ENCODE assay signal across 16 mouse cellular contexts in the genomic region with DNA sequence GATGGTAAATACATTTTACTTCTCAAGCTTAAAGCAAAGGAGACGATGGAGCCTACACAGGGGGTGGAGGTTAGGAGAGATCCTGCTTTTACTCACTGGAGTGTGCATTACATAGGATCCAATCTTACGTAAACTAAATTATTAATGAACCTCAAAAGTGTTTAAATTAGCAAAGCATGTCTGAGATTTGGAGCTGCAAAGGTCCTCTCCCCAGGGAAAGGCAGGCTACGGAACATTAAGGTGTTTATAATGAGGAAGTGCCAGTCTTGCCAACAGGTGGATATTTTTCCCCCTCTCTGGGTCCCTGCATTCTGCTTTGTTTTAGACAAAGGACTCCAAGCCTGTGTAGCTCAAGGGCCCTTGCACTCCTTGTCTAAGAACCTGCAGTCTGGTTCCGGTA.
DNase-seq lines count a peak whose midpoint lies in the region; ATAC-seq lines count a peak whose summit lies in the region.
"Had no signal": no experiment of that assay in that cellular context is flagged by ENCODE, and none has a peak within 500 bp of the region (broad histone marks: within the 10 kb centered on the region; RNA-seq: fewer than 3 reads in every experiment).

No protein-coding gene starts in this region.

- no peak overlapping the region for H3K9ac ChIP-seq in forebrain, embryonic 16.5 days (replicated peaks; ENCODE audit: low read depth, low read length)
- H3K9ac ChIP-seq in neural tube, embryonic 14.5 days (replicated peaks; ENCODE audit: low read depth, low read length): no peak overlapping the region
- H3K9ac ChIP-seq: embryonic facial prominence, embryonic 15.5 days had no signal

- H3K36me3 ChIP-seq in forebrain, embryonic 10.5 days (replicated peaks): no peaks in the 10 kb centered on the region
- no peaks in the 10 kb centered on the region for H3K36me3 ChIP-seq in forebrain, embryonic 16.5 days (ENCODE audit: control insufficient read depth, insufficient read depth)
- H3K36me3 ChIP-seq in midbrain, embryonic 10.5 days: no peaks in the 10 kb centered on the region
- H3K36me3 ChIP-seq in neural tube, embryonic 14.5 days (ENCODE audit: control insufficient read depth, insufficient read depth, low read length): no peaks in the 10 kb centered on the region
- H3K36me3 ChIP-seq: embryonic facial prominence, embryonic 15.5 days had no signal

- ATAC-seq in forebrain, embryonic 16.5 days: no peak
- no peak for ATAC-seq in neural tube, embryonic 14.5 days (ENCODE audit: low read depth)
- ATAC-seq: CD4-positive, CD25-positive, alpha-beta regulatory T cell, adult 4 months; intestine, embryonic 16.5 days had no signal

- no peaks in the 10 kb centered on the region for H3K27me3 ChIP-seq in forebrain, embryonic 10.5 days (ENCODE audit: poor library complexity, severe bottlenecking)
- H3K27me3 ChIP-seq in forebrain, embryonic 16.5 days (replicated peaks; ENCODE audit: control insufficient read depth, insufficient read depth, low read length): no peaks in the 10 kb centered on the region
- no peaks in the 10 kb centered on the region for H3K27me3 ChIP-seq in midbrain, embryonic 10.5 days (ENCODE audit: low read depth, poor library complexity, severe bottlenecking)
- no peaks in the 10 kb centered on the region for H3K27me3 ChIP-seq in neural tube, embryonic 14.5 days (ENCODE audit: control insufficient read depth, insufficient read depth, low read length)
- H3K27me3 ChIP-seq: embryonic facial prominence, embryonic 15.5 days had no signal

- H3K27ac ChIP-seq in forebrain, embryonic 10.5 days: peak overlapping the region; percentile 89
- peak overlapping the region; percentile 10; the same call in 1 of the 2 replicates for H3K27ac ChIP-seq in forebrain, embryonic 16.5 days (ENCODE audit: low read length)
- H3K27ac ChIP-seq in midbrain, embryonic 10.5 days (replicated peaks): peak overlapping the region; percentile 84
- no peak overlapping the region for H3K27ac ChIP-seq in neural tube, embryonic 14.5 days (ENCODE audit: low read depth, low read length)

- DNase-seq in forebrain, embryonic 10.5 days (ENCODE audit: extremely low spot score, low spot score): no peak
- DNase-seq in midbrain, embryonic 10.5 days (ENCODE audit: low spot score): no peak
- DNase-seq in retina, postnatal 1 day: no peak
- DNase-seq in left cerebral cortex, postnatal 4 days: no peak
- DNase-seq in adrenal gland, postnatal 4 days (ENCODE audit: low spot score in 2 of 2): no peak
- no peak for DNase-seq in adrenal gland, postnatal 25 days
- DNase-seq: cerebellum, adult 11-12 months; kidney, postnatal 4 days; liver; right cerebral cortex, postnatal 25 days; thymus, postnatal 14 days had no signal

- peaks cover 91% of the 10 kb centered on the region for H3K4me1 ChIP-seq in forebrain, embryonic 10.5 days
- H3K4me1 ChIP-seq in forebrain, embryonic 16.5 days (replicated peaks; ENCODE audit: control insufficient read depth, insufficient read depth, low read length): peaks cover 51% of the 10 kb centered on the region
- H3K4me1 ChIP-seq in midbrain, embryonic 10.5 days: peaks cover 80% of the 10 kb centered on the region
- H3K4me1 ChIP-seq in neural tube, embryonic 14.5 days (ENCODE audit: control insufficient read depth, insufficient read depth, low read length): peaks cover 50% of the 10 kb centered on the region

- H3K4me2 ChIP-seq in forebrain, embryonic 16.5 days (ENCODE audit: low read length): peak overlapping the region; percentile 63
- peak overlapping the region; percentile 60; the same call in 1 of the 2 replicates for H3K4me2 ChIP-seq in neural tube, embryonic 14.5 days (ENCODE audit: low read depth, low read length)
- H3K4me2 ChIP-seq: embryonic facial prominence, embryonic 15.5 days had no signal

- 48% methylated on average over 4 of the region's 4 CpGs for WGBS in forebrain, embryonic 10.5 days
- WGBS in forebrain, embryonic 16.5 days: 14% methylated on average over 4 of the region's 4 CpGs
- WGBS in midbrain, embryonic 10.5 days: 54% methylated on average over 4 of the region's 4 CpGs
- WGBS in neural tube, embryonic 14.5 days: 38% methylated on average over 4 of the region's 4 CpGs

- intact Hi-C loops in left cerebral cortex, postnatal 4 days (cut with DNase I): no loop called here

- H3K9me3 ChIP-seq in forebrain, embryonic 10.5 days: no peaks in the 10 kb centered on the region
- no peaks in the 10 kb centered on the region for H3K9me3 ChIP-seq in forebrain, embryonic 16.5 days (ENCODE audit: control insufficient read depth, low read length)
- H3K9me3 ChIP-seq in midbrain, embryonic 10.5 days (replicated peaks): no peaks in the 10 kb centered on the region
- no peaks in the 10 kb centered on the region for H3K9me3 ChIP-seq in neural tube, embryonic 14.5 days (ENCODE audit: control insufficient read depth, low read length)
- H3K9me3 ChIP-seq: embryonic facial prominence, embryonic 15.5 days had no signal

- peak overlapping the region; percentile 41 for H3K4me3 ChIP-seq in forebrain, embryonic 10.5 days
- no peak overlapping the region for H3K4me3 ChIP-seq in forebrain, embryonic 16.5 days (replicated peaks; ENCODE audit: low read length)
- peak overlapping the region; percentile 48 for H3K4me3 ChIP-seq in midbrain, embryonic 10.5 days
- no peak overlapping the region for H3K4me3 ChIP-seq in neural tube, embryonic 14.5 days (ENCODE audit: low read depth, low read length)
- H3K4me3 ChIP-seq: embryonic facial prominence, embryonic 15.5 days had no signal

Comparison
In these comparisons a context has a peak if more than half of its experiments do, and no peak if none do; other contexts are left out.
1. H3K4me3 ChIP-seq: peak in forebrain, embryonic 10.5 days (single experiment) and midbrain, embryonic 10.5 days (single experiment); none in forebrain, embryonic 16.5 days (single experiment) and neural tube, embryonic 14.5 days (single experiment).